Mouse (Mus musculus): ENCODE data around the gene Dop1b. TPM values are rescaled to one million over a fixed set of nuclear protein-coding genes. Genes with fewer than 3 reads are reported as not detected.
"Not testable (repeated sequence)": the region's sequence is repeated elsewhere in the genome, so short reads cannot be mapped to it uniquely, and the experiment has no call there.

Gene Dop1b
- polyA plus RNA-seq, 1 experiment from 2014 or later: 8.4 TPM

- Histone ChIP-seq H3K27me3 (ENCODE audit: control insufficient read depth, insufficient read depth, low read length) (no peaks in the 10 kb centered on the region), H3K36me3 (ENCODE audit: control insufficient read depth, insufficient read depth) (no peaks in the 10 kb centered on the region), H3K27ac (ENCODE audit: low read length) (no peak overlapping the region), H3K4me2 (ENCODE audit: low read depth, low read length) (no peak overlapping the region), H3K9me3 (replicated peaks; ENCODE audit: control insufficient read depth, low read length) (peaks cover 25% of the 10 kb centered on the region), H3K4me1 (ENCODE audit: control insufficient read depth, insufficient read depth, low read length) (peaks cover 6% of the 10 kb centered on the region), H3K9ac (ENCODE audit: low read length) (no peak overlapping the region), H3K4me3 (ENCODE audit: low read length) (no peak overlapping the region)
- no peak for ATAC-seq (replicated peaks; ENCODE audit: extremely low read depth, insufficient read depth, low FRiP score)
- 86% methylated on average over 3 of the region's 3 CpGs for whole genome bisulfite sequencing
These were observed 110.0 kb downstream of the Dop1b start for GRCm38 (mm10) chr16:93821706-93822105.

DNA sequence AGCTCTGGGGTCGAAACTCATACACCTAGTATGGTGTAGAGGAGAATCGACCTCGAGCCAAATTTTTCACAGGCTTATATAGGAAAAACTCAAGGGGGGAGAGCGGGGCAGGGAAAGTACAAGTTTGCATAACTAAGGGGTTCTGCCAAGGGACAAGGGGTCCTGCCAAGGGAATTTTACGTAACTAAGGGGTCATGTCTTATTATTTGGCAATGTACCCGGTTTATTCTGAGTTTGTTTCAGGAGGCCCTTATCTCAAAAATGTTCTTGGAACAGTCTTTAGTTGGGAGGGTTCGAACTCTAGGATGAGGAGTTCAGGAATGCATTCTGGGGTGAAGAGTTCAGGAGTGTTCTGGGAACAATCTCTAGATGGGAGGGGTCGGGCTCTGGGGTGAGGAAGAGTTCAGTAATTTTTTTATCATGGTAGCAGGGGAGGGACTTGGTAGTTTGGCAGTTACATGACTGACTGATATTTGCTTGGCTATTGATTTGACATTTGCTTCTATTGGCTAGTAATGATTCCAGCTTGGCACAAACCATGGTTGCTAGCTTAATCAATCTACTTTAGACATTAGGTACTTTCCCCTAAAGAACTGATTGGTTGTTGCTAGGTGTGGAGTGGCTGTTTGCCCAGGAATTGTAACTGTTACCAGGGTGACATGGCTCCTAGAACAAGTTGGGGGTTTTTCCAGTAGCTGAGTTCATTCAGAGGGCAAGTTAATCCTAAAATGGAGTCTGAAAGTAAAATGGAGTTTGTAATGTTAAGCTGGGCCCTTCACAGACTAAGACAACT lies 110.9 kb downstream of the Dop1b start:
- not testable (repeated sequence) for H3K27me3 ChIP-seq (ENCODE audit: control insufficient read depth, insufficient read depth, low read length); H3K4me2 ChIP-seq (ENCODE audit: low read depth, low read length); H3K36me3 ChIP-seq (ENCODE audit: control insufficient read depth, insufficient read depth); H3K4me1 ChIP-seq (ENCODE audit: control insufficient read depth, insufficient read depth, low read length); H3K4me3 ChIP-seq (ENCODE audit: low read length); H3K9ac ChIP-seq (ENCODE audit: low read length); H3K27ac ChIP-seq (ENCODE audit: low read length); ATAC-seq (replicated peaks; ENCODE audit: extremely low read depth, insufficient read depth, low FRiP score)
- H3K9me3 ChIP-seq (replicated peaks; ENCODE audit: control insufficient read depth, low read length): peaks cover 25% of the 10 kb centered on the region
- 56% methylated on average over 4 of the region's 8 CpGs for WGBS

DNA sequence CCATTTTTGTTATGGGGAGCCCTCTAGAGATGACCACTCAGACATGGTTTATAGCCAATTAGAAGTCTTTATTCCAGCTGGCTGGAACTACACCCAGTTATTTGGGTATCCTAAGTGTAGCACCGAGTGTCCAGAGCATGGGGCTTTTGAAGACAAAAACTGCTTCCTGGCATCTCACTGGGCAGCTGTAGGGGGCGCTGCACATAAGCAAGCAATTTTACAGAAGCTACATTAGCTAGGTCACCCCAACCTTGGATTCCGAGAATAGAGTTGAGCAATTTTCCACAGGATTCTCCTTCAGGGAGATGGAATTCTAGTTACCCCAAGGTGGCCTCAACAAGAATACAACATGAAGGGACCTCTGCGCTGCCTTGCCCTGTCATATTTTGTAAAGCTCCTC lies 113.1 kb downstream of the Dop1b start:
- Histone ChIP-seq H3K4me3 (ENCODE audit: low read length) (no peak overlapping the region), H3K4me2 (ENCODE audit: low read depth, low read length) (no peak overlapping the region), H3K27me3 (ENCODE audit: control insufficient read depth, insufficient read depth, low read length) (no peaks in the 10 kb centered on the region), H3K9me3 (replicated peaks; ENCODE audit: control insufficient read depth, low read length) (peaks cover 30% of the 10 kb centered on the region), H3K36me3 (ENCODE audit: control insufficient read depth, insufficient read depth) (no peaks in the 10 kb centered on the region), H3K27ac (ENCODE audit: low read length) (no peak overlapping the region), H3K4me1 (ENCODE audit: control insufficient read depth, insufficient read depth, low read length) (no peaks in the 10 kb centered on the region), H3K9ac (ENCODE audit: low read length) (no peak overlapping the region)
- ATAC-seq (replicated peaks; ENCODE audit: extremely low read depth, insufficient read depth, low FRiP score): no peak
- WGBS: 71% methylated on average over 4 of the region's 4 CpGs

- Histone ChIP-seq H3K9me3 (replicated peaks; ENCODE audit: control insufficient read depth, low read length) (peaks cover 30% of the 10 kb centered on the region), H3K4me1 (ENCODE audit: control insufficient read depth, insufficient read depth, low read length) (no peaks in the 10 kb centered on the region), H3K9ac (ENCODE audit: low read length) (no peak overlapping the region), H3K27me3 (ENCODE audit: control insufficient read depth, insufficient read depth, low read length) (no peaks in the 10 kb centered on the region), H3K4me2 (ENCODE audit: low read depth, low read length) (no peak overlapping the region), H3K36me3 (ENCODE audit: control insufficient read depth, insufficient read depth) (no peaks in the 10 kb centered on the region), H3K4me3 (ENCODE audit: low read length) (no peak overlapping the region), H3K27ac (ENCODE audit: low read length) (no peak overlapping the region)
- no peak for ATAC-seq (replicated peaks; ENCODE audit: extremely low read depth, insufficient read depth, low FRiP score)
- WGBS: 83% methylated on average over 4 of the region's 4 CpGs
These were observed 113.8 kb downstream of the Dop1b start for GRCm38 (mm10) chr16:93825463-93825862.

DNA sequence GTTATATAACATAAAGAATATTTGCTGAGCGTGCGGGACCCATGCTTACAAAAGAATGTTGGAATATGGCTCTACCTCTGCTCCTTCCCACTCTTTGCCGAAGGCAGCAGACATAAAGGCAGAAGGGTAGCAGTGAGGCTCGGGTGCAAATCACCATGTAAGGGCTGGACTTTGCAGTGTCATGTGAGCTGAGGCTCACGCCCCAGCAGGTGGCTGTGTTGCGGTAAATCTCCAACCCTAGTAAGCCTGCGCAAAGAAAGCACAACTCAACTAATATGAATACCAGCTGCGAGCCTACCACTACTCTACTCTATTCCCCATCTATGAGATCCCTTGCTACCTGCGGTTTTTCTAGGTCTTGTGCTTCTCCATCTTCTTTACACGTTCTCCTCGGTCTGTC lies 114.3 kb downstream of the Dop1b start:
- Histone ChIP-seq H3K4me3 (ENCODE audit: low read length) (no peak overlapping the region), H3K36me3 (ENCODE audit: control insufficient read depth, insufficient read depth) (no peaks in the 10 kb centered on the region), H3K27ac (ENCODE audit: low read length) (no peak overlapping the region), H3K9me3 (replicated peaks; ENCODE audit: control insufficient read depth, low read length) (peaks cover 30% of the 10 kb centered on the region), H3K4me2 (ENCODE audit: low read depth, low read length) (no peak overlapping the region), H3K27me3 (ENCODE audit: control insufficient read depth, insufficient read depth, low read length) (no peaks in the 10 kb centered on the region), H3K4me1 (ENCODE audit: control insufficient read depth, insufficient read depth, low read length) (no peaks in the 10 kb centered on the region), H3K9ac (ENCODE audit: low read length) (no peak overlapping the region)
- WGBS: 56% methylated on average over 11 of the region's 11 CpGs
- no peak for ATAC-seq (replicated peaks; ENCODE audit: extremely low read depth, insufficient read depth, low FRiP score)

DNA sequence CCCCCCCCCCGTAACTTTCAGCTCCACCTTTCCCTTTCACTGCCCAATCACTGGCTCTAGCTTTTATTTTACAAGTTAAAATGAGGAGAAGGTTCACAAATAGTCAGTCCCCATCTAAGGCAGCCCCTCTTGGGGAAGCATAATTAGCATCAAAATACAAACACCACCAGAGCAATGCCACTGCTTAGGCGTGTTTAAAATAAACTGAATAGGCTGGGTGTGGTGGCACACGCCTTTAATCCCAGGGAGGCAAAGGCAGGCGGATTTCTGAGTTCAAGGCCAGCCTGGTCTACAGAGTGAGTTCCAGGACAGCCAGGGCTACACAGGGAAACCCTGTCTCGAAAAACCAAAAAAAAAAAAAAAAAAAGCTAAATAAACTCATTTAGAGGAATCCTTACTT lies 114.8 kb downstream of the Dop1b start:
- H3K27ac ChIP-seq (ENCODE audit: low read length); ATAC-seq (replicated peaks; ENCODE audit: extremely low read depth, insufficient read depth, low FRiP score); H3K4me2 ChIP-seq (ENCODE audit: low read depth, low read length); H3K4me1 ChIP-seq (ENCODE audit: control insufficient read depth, insufficient read depth, low read length); H3K4me3 ChIP-seq (ENCODE audit: low read length); H3K9ac ChIP-seq (ENCODE audit: low read length); H3K27me3 ChIP-seq (ENCODE audit: control insufficient read depth, insufficient read depth, low read length); H3K36me3 ChIP-seq (ENCODE audit: control insufficient read depth, insufficient read depth): not testable (repeated sequence)
- peaks cover 28% of the 10 kb centered on the region for H3K9me3 ChIP-seq (replicated peaks; ENCODE audit: control insufficient read depth, low read length)
- 48% methylated on average over 5 of the region's 5 CpGs for WGBS

DNA sequence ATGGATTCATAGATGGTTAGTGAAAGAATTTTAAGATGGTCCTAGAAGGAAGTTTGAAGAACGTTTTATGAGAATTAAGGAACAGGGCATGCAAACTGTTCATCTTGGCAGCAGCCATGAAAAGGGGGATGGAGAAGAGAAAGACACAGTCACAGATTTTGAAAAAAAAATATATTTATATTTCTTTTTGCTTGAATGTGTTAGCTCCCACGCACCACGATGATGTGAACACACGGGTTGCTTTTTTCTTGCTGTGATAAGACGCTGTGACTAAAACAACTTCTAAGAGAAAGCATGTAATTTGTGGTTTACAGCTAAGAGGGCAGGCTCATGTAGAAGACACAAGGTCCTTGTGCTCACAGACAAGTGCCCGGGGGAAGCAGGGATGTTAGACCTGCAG lies 115.2 kb downstream of the Dop1b start:
- H3K4me2 ChIP-seq (ENCODE audit: low read depth, low read length): no peak overlapping the region
- H3K9me3 ChIP-seq (replicated peaks; ENCODE audit: control insufficient read depth, low read length): peaks cover 24% of the 10 kb centered on the region
- H3K4me3 ChIP-seq (ENCODE audit: low read length): no peak overlapping the region
- H3K9ac ChIP-seq (ENCODE audit: low read length): no peak overlapping the region
- H3K4me1 ChIP-seq (ENCODE audit: control insufficient read depth, insufficient read depth, low read length): no peaks in the 10 kb centered on the region
- ATAC-seq (replicated peaks; ENCODE audit: extremely low read depth, insufficient read depth, low FRiP score): no peak
- 79% methylated on average over 6 of the region's 6 CpGs for WGBS
- no peaks in the 10 kb centered on the region for H3K27me3 ChIP-seq (ENCODE audit: control insufficient read depth, insufficient read depth, low read length)
- H3K36me3 ChIP-seq (ENCODE audit: control insufficient read depth, insufficient read depth): no peaks in the 10 kb centered on the region
- no peak overlapping the region for H3K27ac ChIP-seq (ENCODE audit: low read length)

- Histone ChIP-seq H3K4me1 (ENCODE audit: control insufficient read depth, insufficient read depth, low read length) (peaks cover 14% of the 10 kb centered on the region), H3K4me3 (ENCODE audit: low read length) (no peak overlapping the region), H3K36me3 (ENCODE audit: control insufficient read depth, insufficient read depth) (no peaks in the 10 kb centered on the region), H3K27ac (ENCODE audit: low read length) (no peak overlapping the region), H3K27me3 (ENCODE audit: control insufficient read depth, insufficient read depth, low read length) (no peaks in the 10 kb centered on the region), H3K9ac (ENCODE audit: low read length) (no peak overlapping the region), H3K4me2 (ENCODE audit: low read depth, low read length) (no peak overlapping the region), H3K9me3 (replicated peaks; ENCODE audit: control insufficient read depth, low read length) (peaks cover 7% of the 10 kb centered on the region; the same call in 1 of the 2 replicates)
- 93% methylated on average over 15 of the region's 15 CpGs for WGBS
- ATAC-seq (replicated peaks; ENCODE audit: extremely low read depth, insufficient read depth, low FRiP score): no peak
These were observed 117.8 kb downstream of the Dop1b start for GRCm38 (mm10) chr16:93829526-93829925.

DNA sequence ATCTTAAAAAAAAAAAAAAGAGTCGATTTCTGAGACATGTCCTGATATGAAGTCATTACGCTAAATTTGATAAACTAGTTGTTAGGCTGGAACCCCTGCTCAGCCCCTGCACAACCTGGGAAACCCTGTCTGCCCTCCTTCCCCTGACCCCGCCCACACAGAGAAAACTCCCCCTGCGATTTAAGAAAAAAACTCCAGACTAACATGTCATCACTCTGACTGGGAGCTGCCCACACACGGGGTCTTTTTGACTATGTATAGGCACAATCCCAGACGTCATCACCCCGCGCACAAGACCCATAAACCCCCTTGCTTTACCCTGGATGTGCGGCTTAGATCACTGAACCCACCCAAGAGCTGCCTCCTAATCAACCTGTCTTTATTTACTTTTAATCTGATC lies 118.4 kb downstream of the Dop1b start:
- 83% methylated on average over 9 of the region's 9 CpGs for WGBS
- H3K9ac ChIP-seq (ENCODE audit: low read length): no peak overlapping the region
- peaks cover 19% of the 10 kb centered on the region for H3K4me1 ChIP-seq (ENCODE audit: control insufficient read depth, insufficient read depth, low read length)
- no peak for ATAC-seq (replicated peaks; ENCODE audit: extremely low read depth, insufficient read depth, low FRiP score)
- H3K4me2 ChIP-seq (ENCODE audit: low read depth, low read length): no peak overlapping the region
- peaks cover 5% of the 10 kb centered on the region; the same call in 1 of the 2 replicates for H3K9me3 ChIP-seq (replicated peaks; ENCODE audit: control insufficient read depth, low read length)
- H3K27me3 ChIP-seq (ENCODE audit: control insufficient read depth, insufficient read depth, low read length): no peaks in the 10 kb centered on the region
- no peak overlapping the region for H3K27ac ChIP-seq (ENCODE audit: low read length)
- no peak overlapping the region for H3K4me3 ChIP-seq (ENCODE audit: low read length)
- H3K36me3 ChIP-seq (ENCODE audit: control insufficient read depth, insufficient read depth): no peaks in the 10 kb centered on the region

Measured in heart, embryonic 16.5 days (tissue).